Mouse (Mus musculus) kidney, adult 18-20 months (tissue): Measurements from ENCODE around the gene Stra6.

Experiments used
- DNase-seq: peaks from one replicate; pipeline ENCODE4 v3.0.0; 2021

Gene Stra6

DNA sequence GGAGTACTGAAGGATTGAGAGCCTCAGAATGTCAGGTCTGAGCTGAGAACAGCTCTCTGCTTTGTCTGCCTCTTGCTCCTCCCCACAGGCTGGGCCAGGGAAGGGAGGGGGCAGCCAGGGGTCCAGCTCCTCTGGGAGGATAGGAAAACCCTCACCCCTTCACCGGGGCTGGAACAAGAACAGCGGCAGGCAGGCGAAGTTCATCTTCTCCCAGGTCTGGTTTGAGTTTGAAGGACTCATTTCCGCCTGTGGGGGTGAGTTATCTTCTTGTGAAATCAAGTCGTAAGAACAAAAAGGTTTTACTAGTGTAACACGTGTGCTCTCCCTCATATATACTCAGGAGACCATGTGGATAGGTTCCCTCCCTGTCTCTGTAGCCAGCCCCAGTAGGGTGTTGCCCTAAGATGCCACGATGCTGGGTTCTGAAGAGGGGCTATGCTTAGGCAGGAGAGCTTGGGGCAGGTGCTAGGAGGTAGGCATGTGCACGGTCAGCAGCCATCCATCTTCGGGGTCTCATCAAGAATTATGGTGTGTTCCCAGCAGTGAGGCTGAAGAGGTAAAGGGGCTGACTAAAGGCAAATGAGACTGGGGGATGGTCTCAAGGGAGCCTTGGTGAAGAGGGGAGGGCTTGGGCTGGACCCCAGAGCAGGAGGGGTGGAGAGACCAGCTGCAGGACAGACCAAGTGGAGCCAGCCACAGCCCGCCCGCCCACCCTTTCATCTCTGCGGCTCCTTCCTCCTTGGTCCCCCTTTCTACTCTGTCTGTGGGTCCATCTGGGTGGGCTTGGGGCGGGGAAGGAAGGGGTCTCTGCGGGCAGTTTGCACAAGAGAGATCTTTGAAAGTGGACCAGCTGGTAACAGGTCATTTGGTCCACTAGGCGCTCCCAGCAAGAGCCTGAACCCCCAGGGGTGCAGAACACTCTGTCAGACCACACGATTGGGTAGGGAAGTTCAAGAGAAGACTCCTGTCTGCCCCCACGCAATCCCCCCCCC, 70.6 kb downstream of the Stra6 start:
- DNase-seq = no peak

DNA sequence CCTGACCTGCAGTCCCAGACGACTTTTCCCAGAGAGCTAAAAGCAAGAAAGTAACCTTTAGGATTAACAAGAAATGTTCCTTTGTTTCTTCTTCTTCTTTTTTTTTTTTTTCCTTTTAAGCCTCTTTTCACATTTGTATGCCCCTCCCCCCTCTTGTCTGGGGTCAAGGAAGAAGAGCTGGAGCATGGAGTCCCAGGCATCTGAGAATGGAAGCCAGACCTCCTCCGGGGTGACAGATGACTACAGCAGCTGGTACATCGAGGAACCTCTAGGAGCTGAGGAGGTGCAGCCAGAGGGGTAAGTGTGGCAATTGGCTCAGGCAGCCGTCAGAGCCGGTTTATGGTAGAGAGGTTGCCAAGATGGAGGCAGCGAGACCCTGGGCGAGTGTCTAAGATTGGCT, 71.3 kb downstream of the Stra6 start:
- no peak for DNase-seq

DNA sequence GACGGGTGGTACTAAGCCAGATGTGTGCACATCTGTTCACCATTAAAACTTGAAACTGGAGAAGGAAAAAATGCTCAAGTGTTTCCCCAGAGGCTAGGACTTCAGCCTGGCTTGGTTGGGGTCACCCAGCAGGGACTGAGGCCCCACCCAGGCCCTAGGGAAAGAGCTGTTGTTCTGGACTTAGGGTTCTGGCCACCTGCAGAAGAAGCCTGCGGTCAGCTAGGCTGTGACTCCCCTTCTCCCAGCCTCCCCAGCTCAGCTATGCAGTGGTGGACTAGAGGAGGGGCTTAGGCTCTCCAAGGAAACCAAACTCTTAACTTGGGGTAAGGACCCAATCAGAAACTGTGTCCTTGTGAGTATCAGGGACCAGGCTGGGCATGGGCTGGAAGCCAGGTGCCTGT, 72.3 kb downstream of the Stra6 start:
- no peak for DNase-seq

DNA sequence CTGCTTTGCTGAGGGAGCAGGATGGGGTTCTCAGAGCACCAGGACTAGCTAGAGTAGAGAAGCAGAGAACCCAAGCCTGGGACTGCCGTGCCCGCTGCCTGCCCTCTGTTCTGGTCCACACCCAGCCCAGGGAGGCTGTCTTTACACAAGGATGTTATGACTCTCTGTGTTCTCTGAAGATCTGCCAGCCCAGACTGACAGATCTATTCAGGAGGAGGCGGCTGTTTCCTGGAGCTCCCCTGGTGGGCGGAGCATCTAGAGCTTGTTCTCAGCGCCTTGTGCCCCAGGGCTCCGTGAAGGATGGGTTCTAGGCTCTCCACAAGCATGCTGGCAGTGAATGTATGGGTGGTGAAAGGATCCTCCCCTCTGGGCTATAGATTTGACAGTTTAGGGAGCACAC, 76.4 kb downstream of the Stra6 start:
- peak; percentile 21 for DNase-seq

DNA sequence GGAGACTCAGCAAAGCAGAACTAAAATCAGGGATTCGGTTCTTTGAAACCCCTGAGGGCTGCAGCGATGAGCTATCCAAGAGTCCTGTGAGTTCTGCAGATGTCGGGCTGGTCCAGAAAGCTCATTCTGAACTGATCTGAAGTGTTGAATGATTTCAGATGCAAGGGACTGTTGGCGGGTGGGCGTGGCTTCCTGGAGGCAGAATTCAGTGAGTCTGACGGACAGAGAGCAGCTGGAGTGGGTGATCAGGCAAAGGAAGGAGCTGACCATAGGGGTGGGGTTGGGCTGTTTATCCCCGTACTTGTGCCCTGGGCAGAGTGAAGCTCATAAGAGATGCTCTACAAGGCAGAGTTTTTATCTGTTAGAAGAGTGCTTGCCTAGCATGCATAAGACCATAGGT, 79.8 kb downstream of the Stra6 start:
- no peak for DNase-seq

DNA sequence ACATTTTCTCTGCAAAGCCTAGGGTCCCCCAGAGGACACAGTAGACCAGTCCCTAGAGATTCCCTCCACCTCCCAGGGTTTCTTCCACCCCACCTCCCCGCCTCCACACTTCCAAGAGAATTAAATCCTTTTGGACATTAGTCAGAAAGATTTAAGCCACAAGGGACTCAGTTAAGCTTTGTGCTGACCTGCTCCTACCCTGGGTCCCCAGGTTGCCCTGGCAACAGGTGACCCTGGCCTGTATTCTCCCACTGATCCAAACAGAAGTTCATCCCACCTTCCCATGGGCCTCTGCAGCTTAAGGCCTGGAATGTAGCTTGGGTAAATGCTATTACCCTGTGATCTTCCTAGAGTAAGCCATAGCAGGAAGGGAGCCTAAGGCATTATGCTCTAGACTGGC, 81.1 kb downstream of the Stra6 start:
- no peak for DNase-seq

DNA sequence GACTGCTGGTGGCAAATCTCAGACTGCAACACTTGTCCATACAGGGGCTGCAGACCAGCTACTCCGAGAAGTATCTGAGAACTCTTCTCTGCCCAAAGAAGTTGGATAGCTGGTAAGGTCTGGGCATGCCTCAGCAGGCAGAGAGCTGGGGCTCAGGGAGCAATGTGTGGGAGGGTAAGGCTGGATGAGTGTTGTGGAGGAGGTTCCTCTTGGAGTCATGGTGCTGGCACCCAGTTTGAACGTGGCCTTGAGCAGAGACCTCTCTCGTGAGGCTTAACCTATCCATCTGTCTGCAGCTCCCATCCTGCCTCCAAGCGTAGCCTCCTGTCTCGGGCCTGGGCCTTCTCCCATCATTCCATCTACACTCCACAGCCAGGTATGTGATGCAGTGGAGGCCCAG, 81.8 kb downstream of the Stra6 start:
- no peak for DNase-seq

DNA sequence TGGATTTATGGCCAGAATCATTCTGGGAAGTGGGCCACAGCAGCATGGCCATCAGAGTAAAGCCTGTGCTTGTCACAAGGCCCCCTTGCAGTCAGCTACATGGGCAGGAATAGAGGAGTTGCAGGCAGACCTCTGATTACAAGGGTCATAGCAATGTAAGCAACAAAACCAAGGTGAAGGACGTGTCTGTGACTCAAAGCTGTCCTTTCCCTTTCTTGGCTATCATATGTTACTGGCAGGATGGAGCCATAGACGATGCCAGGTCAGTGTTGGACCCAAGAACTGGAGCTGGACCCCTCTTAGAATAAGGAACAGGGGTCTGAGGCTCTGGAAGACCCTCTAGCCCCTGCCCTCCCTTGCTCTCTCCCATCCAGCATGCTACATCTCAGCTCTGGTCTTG, 85.2 kb downstream of the Stra6 start:
- no peak for DNase-seq

DNA sequence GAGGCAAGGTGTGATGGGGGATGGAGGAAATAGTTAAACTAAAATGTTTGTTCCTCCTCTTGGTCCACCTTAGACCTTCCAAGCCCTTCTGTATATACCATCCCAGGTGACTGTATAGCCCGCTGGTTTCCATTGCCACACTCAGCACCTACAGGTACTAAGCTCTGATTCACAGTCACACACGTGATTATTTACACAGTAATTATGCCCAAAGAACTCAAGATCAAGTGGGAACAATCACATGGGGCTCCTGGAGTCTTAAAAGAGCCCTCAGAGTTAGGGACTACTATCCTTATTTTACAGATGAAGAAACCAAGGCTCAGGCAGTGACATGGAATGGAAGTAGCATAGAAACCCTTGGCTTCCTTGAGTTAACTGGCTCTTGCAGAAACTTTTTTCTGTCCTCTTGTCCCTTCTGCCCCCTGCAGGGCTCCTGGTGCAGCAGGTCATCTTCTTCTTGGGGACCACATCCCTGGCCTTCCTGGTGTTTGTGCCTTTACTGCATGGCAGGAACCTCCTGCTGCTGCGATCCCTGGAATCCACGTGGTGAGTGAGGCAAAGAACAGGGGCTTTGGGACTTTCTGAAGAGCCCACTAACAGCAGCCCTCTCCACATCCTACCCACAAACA, 87.3 kb downstream of the Stra6 start:
- peak; percentile 27 for DNase-seq

DNA sequence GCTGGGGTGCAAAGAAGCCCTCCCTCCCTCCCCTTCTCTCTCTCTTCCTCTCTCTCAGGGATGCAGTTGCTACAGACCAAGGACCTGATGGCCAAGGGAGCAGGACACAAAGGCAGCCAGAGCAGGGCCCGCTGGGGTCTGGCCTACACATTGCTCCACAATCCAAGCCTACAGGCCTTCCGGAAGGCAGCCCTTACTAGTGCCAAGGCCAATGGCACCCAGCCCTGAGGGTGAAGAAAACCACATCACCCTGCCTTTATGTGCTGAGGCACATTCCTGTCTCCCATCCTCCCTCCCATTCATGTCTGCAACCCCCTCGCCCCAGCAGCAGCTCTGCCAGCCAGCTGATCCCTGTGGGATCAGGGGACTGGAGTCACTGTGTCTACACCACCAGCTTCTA, 89.5 kb downstream of the Stra6 start:
- DNase-seq = no peak

DNA sequence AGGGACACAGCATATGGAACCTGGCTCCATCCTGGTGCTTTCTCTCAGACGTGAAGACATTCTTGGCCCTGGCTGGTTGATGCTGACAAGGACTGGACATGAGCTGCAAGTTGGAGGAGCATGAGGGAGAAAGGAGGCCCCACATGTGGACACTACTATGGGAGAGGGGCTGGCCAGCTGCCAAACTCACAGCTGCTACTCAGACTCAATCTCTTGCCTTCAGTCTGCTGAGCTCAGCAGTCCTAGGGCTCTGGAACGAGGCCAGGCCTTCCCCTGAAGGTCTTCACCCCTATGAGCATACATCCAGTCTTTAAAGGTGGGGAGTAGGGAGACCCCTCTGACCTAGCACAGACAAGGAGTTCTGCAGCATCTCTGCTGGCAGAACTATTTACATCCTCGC, 91.8 kb downstream of the Stra6 start:
- DNase-seq = peak; percentile 39

DNA sequence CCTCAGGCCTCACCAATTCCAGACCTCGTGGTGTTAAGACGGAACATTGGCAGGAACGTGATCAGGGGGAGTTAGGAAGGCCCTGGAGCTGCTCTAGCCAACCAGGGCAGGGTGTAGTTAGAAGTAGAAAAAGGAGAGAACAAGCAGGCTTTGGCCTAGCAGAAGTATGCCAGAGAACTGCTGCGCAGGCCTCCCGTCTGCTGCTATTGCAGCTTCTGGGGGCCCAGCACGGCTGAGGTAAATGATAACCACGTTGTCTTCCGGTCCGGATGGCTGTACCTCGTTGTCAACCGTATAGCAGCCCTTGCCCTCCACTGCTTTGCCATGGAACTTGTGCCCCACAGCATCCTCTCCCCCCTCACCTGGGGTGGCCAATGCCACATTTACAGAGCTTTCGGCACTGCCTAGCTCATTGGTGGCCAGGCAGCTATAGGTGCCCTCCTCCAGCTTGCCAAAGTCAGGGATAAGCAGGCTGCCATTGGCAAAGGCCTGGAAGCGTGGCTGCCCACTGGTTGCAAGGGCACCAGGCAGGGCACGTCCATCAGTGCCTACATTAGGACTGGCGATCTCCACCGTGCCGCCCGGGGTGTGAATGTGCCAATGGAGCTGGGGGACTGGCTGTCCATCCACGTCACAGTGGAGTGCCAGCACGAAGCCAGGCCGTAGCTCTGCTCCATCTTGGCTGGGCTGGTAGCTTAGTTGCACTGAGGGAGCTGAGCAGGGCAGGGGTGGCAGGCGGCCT, 93.4 kb downstream of the Stra6 start:
- no peak for DNase-seq

DNA sequence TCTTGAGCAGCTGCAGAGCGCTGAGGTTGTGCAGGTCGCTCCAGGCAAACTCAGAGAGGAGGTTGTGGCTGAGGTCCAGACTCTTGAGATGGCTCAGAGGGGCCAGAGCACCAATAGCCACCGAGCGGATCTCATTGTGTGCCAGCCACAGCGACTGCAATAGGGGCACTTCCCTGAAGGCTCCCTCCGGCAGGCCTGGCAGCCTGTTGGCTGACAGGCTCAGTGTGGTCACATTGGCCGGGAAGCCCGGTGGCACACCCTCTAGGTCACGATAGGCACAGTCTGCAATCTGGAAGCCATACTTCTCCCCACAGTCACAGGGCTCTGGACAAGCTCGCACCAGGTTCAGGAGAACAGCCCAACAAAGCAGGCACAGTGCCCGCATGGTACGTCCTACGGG, 94.2 kb downstream of the Stra6 start:
- no peak for DNase-seq

DNA sequence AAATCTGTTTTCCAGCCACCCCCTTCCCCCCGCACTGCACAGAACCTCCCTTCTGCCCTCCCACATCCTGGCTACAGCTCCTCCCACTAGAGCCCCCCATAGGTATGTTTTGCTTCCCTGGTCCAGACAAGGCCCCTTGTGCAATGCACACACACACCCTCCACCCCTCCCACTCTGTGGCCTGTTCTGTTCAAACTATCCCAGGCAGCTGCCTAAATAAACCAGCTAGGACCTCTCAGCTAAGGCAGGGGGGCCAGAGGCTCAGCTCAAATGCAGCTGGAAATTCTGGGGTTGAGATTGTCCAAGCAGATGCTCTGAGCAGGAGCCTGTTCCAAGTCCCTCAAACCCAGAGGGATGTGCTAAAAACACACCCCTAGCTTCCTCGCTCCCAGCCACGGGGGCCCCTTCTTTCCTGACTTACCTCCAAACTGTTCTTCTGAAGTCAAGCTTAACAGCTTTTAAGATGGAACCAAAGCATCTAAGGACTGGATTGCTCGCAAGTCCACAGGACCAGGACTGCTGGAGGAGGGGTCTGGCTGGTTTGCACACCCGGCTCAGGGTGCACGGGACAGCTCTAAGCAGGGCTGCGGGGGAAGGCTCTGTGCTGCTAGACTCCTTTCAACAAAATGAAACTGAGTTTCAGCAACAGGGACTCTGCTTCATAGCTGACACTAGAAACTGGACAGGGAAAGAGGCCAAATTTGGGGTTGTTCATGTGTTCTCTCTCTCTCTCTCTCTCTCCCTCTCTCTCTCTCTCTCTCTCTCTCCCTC, 95.1 kb downstream of the Stra6 start:
- no peak for DNase-seq

DNA sequence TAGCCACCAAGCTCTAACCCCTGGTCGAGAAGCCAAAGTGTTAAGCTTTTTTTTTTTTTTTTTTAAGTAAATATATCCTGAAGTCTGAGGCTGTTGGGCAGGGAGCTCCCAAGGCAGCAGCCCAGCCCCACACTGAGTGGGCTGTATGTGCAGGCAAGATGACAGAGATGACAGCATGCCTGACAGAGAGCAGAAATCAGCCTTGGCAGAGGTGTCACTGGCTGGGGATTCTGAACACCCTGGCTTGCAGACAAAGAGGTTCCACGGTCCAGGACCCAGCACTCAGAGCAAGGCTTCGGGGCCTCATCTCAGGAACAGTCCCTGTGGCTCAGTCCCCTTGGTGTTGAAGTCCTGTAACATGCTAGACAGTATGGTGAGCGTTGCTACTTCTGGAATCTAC, 96.3 kb downstream of the Stra6 start:
- no peak for DNase-seq

DNA sequence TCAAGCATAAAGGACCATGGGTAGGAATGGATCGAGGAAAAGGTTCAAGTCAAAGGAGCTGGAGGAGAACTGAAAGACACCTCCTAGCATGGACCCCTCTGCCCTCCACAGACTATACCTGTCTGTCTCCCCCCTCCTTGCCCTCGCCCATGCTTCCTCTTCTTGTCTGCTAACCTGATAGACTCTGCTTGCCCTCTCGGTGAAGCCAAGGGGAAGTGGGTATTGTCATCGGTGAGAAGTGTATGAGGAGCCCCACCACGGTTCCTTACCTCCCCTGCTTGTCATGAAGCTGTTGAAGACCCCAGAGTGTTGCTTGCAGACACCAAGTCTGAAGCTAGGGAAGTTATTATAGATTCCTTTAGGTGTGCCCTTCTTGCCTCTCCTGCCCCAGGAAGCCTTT, 96.7 kb downstream of the Stra6 start:
- DNase-seq = no peak

DNA sequence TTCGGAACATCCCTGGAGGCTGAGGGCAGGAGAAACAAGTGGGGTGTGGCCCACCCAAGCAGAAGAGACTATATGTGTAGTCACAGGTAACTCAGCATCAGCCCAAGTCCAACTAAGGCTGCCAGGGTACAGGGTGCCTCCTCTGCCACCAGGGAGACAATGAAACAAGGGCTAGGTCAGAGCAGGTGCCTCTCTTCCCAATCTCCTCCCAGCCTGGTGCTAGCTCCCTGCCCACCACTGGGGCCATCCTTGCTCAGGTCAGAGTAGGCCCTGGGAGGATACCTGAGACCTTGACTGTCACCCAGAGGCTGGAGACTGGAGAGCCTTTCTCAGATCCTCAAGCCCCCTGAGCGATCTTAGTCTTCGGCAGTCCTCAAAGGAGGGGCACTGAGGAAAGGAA, 98.6 kb downstream of the Stra6 start:
- no peak for DNase-seq

DNA sequence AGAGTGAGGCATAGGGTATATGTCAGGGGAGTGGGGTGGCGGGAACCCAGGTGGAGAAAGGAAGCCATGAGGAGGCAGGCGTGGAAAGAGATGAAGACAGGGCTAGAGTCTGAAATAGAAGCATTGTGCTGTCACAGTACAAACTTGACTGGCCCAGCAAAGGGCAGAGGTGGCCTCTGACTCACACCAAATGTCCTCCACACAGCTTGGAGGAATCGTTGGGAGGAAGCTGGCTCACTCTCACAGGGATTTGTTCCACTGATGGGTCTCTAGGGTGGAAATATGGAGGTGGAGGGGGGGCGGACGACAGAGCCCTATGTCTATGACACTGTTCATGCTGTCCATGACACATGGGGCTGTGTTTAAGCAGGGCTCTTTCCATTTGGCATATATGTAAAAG, 99.6 kb downstream of the Stra6 start:
- no peak for DNase-seq

DNA sequence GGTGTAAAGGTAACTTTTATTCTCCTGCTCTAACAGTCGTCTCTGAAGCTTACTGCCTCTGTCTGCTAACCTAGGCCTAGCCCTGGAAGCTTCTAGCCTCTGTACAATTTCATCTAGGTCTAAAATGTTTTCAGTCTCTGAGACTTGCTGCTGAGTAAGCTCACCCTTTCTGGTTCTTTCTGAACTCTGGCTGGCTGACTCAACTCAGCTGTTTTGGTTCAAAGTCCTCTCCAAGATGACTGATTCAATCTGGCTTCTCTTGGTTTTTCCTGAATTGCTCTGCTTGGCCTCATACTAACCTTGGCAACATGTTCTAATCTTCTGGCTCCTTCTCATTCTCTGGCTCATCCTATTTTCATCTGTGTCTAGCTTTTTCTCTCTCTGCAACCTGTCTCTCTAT, 102.2 kb downstream of the Stra6 start:
- DNase-seq = no peak

DNA sequence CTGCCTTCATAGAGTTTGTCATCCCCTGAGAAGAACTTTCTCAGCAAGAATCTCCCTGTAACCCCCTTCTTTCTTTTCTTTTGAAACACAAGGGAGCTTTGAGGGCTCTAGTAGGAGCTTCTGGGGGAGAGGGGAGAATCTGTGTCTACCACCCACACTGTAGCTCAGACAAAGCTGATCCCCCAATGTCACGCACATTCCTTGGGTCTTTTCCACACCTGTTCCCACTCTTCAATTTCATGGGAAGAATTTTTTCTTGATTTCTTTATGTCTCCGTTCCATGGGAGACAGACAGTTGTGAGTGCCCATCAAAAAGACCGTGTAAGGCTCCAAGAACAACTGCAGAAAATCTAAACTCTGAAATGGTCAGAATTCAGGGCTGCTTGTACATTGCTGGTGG, 105.3 kb downstream of the Stra6 start:
- DNase-seq = no peak

DNA sequence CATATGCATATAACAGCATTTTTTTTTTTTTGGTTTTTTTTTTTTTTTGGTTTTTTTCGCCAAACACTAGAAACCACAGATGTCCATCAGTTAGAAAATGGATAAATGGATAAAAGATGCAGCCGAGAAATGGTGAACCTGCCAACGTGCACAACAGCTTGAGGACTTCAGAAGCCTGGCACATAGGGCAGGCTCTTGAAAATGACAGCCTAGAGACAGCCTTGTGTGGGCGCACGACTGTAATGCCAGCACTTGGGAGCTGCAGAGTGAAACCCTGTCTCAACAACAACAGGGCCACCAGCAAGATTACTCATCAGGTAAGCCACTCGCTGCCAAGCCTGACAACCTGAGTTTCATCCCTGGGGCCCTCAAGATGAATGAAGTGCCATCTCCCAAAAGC, 105.8 kb downstream of the Stra6 start:
- no peak for DNase-seq

DNA sequence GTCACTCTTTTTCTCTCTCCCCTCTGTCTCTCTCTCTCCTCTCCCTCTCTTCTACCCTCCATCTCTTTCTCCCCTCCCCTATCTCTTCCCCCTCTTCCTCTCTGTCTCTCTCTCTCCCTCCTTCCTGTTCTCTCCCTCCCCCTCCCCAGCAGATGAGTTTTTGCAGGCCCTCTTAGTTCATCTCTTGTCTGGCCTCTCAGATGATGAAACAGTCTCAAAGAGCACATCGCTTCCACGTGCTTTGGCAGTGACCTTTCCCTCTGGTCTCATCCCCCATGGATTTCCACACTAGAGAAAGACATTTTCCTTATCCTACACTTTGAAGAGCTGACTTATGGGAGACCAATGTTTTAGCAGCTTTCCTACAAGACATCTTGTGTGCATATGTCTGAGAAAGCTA, 109.3 kb downstream of the Stra6 start:
- no peak for DNase-seq

DNA sequence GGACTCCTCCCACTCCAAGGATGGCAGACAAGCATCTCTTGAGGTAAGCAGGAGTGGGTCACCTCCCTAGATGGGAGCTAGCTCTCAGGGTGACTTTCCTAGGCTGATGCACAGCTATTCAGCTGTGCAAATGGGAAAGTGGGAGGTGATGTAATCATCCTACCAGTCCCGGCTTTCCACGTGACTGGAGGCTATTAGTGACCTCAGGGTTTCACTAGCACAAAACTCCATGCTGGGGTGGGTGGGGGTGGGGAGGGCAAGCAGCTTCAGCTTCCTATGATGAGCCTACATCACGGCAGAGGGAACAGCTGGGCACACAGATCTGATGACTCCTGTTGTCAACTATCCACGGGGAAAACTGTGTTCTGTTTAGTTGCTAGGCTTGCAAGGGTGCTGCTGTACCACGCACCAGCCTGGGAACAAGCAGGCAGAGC, 111.2 kb downstream of the Stra6 start:
- DNase-seq = no peak
